Mouse (Mus musculus) frontal cortex, adult 2 months (tissue): Measurements from ENCODE around the gene Eno4. TPM values are rescaled to one million over a fixed set of nuclear protein-coding genes. Genes with fewer than 3 reads are reported as not detected.

ENCODE experiments used
- DNase-seq, 2 experiments: peaks; one replicate each; pipeline ENCODE4 v3.0.0; 2022; ENCODE audit warnings: low spot score in 1 of 2; ENCODE audit errors: extremely low spot score in 1 of 2
- polyA plus RNA-seq: library from polyadenylated mRNA; depleted of rRNA; stranded (reverse); fragments of >200 nt; gene quantifications from 2 replicates; pipeline ENCODE4 v1.2.3, GENCODE M21; 2012; rRNA removed

Eno4 gene
- polyA plus RNA-seq, 1 experiment: 1.7 TPM

DNA sequence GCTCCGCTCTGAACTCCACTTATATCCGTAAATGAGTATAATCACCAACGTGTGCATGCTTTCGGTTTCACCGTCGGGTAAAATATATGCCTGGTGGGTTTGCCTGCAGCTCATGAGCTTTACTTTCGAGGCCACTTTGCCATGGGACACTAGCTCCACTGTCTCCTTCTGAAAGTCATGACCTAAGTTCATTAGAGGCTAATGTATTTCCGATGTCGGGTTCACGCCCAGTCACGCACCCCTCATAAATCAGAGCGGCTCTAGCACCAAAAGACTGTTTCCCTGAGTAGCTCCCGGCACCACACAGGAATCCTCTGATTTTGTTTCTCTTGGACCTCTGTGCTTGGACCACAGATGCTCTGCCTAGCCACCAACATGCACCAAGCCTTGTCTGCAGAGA is 27.6 kb downstream of the Eno4 start:
- no peak for DNase-seq

DNA sequence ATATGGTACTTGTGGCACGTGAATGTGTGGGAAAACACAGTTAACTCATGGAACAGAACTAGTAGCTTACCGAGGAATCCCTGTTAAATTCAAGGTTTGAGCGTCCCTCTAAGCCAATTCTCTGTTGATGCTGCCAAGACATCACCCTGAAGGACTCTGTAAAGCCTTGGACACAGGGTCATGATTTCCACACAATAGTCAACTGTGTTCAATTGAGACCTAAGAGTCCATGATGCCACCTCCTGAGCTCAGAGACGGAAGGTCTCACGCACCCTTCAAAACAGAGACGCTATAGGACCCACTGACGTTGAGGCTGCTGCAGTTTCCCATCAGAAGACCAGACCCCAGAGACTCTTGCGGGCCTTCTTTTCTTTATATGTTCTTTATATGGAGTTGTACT is 30.9 kb downstream of the Eno4 start:
- DNase-seq: no peak

DNA sequence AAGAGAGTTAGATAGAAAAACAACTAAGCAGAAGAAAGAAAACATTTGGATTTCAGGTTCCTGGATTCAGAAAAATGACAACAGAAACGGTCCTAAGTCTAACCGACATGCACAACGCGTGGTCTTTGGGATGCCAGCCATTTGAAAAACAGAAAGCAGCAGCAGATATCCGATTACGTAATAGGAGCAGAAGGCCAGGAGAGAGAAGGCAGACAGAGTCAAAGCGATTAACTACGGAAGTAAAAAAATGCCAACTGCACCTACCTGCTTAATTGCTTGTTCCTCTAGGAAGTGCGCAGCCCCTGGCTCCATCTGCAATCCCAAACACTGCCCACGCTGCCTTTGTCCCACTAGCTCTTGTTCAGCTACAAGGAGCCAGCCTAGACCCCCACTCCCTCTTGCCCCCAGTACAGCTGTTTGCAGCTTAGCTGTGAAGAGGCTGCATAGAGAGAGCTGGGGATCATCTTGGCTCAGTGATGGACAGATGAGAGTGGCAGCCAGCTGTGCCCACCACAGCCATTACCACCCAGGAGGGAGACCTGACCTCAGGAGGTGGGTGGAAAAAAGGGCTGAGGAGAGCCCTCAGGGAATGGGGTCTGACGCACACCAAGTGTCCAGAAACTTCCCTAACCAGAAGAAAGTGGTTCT is 32.1 kb downstream of the Eno4 start:
- no peak for DNase-seq

DNA sequence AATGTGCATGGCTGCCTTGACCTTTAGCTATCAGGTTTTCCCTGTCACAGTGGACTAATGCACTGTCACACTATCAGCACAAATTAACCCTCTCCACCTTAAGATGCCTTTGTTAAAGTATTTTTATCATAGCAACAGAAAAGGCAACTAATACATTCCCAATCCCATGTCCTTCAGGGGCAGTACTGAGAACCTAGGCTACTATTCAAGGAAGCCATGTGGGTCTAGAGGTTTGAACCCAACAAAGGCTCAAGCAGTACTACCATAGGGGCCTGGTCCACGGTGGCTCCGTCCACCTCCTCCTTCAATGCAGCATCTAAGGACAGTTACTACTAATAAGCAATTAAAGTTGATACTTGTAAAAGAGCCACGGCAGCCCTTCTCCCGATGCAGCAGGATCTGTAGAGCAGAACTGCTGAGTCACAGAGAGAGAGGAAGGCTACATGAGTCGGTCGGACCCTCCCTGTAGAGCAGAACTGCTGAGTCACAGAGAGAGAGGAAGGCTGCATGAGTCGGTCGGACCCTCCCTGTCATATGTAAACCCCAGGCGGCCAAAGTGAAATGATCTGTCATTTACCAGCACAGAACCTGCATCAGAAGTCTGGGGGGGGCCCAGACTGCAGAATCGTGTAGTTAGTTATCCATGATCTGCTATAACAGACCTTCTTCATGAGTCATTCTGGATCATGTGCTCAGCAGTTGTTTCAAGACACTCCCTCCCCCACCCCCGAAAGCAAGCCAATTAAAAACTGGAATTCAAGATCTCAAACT is 35.4 kb downstream of the Eno4 start:
- peak; percentile 8 to 55 for DNase-seq

DNA sequence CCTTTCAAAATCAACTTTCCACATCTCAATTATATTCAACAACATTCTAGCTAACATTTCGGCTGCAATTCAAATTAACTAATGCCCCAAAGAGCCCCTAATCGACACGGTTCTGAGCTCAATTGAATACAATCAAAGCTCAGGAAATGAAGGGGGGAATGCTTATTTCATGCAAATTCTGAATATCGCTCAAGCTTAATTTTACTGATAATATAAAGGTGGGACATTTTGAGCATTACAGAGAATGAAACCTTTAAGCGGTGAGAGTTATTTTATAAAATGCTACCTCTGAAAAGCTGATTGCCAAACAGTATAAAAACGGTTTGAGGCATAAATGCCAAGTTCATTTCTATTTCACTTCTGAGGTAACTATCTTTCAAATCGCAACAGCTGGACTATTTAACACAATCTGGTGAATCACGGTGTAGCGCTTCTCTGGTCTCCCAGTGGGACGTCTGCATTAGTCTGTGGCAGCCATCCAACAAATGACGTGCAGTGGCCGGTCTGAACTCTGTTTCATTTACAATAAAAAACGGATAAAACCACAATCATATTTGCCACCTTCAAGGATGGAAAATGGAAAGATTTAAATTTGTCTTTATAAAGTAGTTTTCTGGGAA is 36.3 kb downstream of the Eno4 start:
- peak in 1 of 2 experiments; percentile 49 for DNase-seq

DNA sequence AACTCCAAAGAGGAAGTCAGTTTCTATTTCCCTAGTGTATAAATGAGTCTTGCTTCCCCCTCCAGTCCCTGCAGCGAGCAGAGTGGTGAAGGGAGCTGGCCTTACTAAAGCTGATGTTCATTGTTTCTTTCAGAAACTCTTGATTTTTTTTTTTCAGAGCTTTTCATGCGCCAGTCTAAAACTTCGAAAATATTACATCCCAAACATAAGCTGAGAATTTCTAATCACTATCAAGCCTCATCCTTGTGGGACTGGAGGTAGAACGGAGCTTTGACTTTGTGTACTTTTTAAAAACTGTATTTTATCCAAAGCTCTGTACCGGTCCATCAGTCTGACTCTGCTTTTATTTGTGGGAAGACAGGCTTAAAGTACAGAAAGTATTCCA is 36.8 kb downstream of the Eno4 start:
- no peak for DNase-seq

DNA sequence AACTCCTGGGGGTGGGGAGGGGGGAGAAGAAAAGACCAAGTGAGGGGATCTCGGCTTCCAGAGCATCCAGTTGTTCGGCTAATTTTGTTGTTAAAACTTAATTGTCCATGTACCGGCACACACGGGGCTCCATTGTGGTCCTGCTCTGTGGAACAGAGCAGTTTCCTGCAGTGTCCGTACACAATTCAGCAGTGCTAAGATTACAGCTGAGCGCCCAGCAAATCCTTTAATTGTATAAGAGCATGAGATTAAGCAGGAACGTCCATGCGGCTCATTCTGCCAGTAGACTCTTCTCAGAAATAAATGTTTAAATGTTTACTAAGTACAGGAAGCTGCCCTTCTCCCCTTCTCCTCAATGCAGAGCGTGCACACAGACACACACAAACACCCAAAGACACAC is 38.3 kb downstream of the Eno4 start:
- DNase-seq: no peak

DNA sequence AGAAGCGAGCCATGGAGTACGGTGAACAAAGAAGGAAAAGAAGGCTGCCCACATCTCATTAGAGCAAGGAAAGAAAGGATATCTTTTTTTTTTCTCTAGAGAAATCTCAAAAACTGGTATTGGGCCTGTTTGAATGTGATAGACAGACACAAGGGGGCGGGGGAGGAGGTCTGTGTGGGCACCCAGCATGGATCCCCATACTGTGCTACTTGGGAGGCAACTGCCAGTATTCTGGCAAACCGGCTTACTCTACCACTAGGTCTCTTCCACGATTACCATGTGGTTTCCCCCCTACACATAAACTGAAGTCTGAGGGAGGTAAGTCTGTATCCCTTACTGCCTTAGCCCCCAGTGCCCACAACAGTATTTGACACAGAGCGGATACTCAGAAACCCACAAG is 59.6 kb downstream of the Eno4 start:
- DNase-seq: no peak

DNA sequence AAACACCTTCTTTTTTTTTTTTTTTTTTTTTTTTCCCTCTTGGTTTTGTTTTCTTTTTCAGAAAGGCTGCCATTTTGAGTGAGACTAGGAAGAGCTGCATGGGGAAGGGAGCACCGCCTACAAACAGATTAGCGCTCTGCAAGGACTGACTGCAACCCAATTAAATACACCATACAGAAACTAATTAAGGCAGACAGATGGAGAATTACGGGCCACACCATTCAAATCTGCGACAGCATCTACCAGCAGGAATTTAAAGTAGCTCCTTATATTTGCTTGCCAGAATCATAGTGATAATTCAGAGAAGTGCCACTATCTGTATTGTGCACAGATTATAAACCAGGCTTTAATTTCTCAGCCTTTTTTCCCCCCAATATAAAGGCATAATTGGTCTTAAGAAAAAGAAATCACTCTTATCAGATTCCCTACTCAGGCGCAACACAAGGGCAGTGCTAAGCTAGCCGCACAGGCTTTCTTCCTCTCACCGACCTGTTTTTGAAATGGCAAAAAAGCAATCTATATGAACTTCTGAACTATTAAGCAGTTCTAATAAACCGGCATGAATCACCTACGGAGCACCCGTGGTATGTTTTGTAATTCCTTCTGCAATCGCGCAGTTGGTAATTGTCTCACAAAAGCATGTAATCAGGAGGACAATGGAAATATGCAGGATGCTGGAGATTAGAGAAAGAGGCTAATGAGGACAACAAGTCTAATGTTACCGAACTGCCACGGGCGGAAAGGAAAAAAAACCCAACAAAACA is 63.5 kb downstream of the Eno4 start:
- DNase-seq: peak in 1 of 2 experiments; percentile 50

DNA sequence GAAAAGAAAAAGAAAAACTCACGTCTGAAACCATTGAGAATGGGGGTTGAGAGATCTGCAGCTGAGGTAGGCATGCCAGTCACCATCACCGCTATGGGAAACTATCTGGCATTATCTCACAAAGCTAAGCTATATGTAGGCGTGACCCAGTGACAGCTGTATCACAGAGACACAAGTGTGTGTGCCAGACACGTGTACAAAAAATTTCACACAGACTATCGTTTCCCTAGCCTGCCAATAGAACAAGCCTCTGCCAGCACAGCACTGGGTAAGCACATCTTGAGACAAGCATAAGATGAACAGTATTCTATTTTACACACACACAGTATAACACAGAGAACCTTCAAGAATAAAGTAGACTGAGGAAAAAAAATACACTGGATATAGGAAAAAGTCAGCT is 67.6 kb downstream of the Eno4 start:
- DNase-seq: peak in 1 of 2 experiments; percentile 34

Other genes with a start within 250 kb of the Eno4 start
- gene Pnliprp1, start 214.5 kb upstream of the Eno4 start, polyA plus RNA-seq: not detected in 2 replicates
- 0.13 and 0.14 TPM in 2 replicates for gene Pnliprp2, start 183.7 kb upstream of the Eno4 start, polyA plus RNA-seq
- 0.11 and 0.16 TPM in 2 replicates for gene 1700019N19Rik, start 149.0 kb upstream of the Eno4 start, polyA plus RNA-seq
- gene Hspa12a, start 229 bp downstream of the Eno4 start, polyA plus RNA-seq: 75.3 and 82.8 TPM in 2 replicates
- 28.1 and 31.1 TPM in 2 replicates for gene Shtn1, start 132.7 kb downstream of the Eno4 start, polyA plus RNA-seq
- gene Vax1, start 226.6 kb downstream of the Eno4 start, polyA plus RNA-seq: 2.8 and 2.9 TPM in 2 replicates